Mouse (Mus musculus) kidney, embryonic 14.5 days (tissue): ENCODE results near the gene Tmem131l. TPM values are rescaled to one million over a fixed set of nuclear protein-coding genes. Genes with fewer than 3 reads are reported as not detected.

ENCODE experiments used
- ATAC-seq: fragments of 200-750 bp; cut with Nextera tagmentation; 2 replicates; pipeline ENCODE4 v1.8.0; 2017; ENCODE audit warnings: moderate number of reproducible peaks, mild to moderate bottlenecking, moderate TSS enrichment, moderate library complexity; ENCODE audit not compliant: low FRiP score, low TSS enrichment
- H3K27ac ChIP-seq: fragments of 300-500 bp; sonication (generic); 2 replicates; pipeline ENCODE4 v1.5.1; 2014; ENCODE audit warnings: low read depth, mild to moderate bottlenecking, low read length, moderate library complexity, mixed read lengths
- H3K27me3 ChIP-seq: fragments of 300-500 bp; sonication (generic); 2 replicates; pipeline ENCODE4 v1.6.1; 2014; ENCODE audit warnings: mild to moderate bottlenecking, low read length; ENCODE audit not compliant: control insufficient read depth, insufficient read depth
- H3K36me3 ChIP-seq: fragments of 300-500 bp; sonication (generic); 2 replicates; pipeline ENCODE4 v1.6.1; 2014; ENCODE audit warnings: low read length, mixed read lengths; ENCODE audit not compliant: control insufficient read depth, insufficient read depth
- H3K4me1 ChIP-seq: fragments of 300-500 bp; sonication (generic); 2 replicates; pipeline ENCODE4 v1.6.1; 2014; ENCODE audit warnings: low read length, mixed read lengths; ENCODE audit not compliant: control insufficient read depth, insufficient read depth
- H3K4me2 ChIP-seq: fragments of 300-500 bp; sonication (generic); replicated peaks from 2 replicates; pipeline ENCODE4 v1.6.1; 2014; ENCODE audit warnings: low read depth, mild to moderate bottlenecking, low read length
- H3K4me3 ChIP-seq: fragments of 300-500 bp; sonication (generic); 2 replicates; pipeline ENCODE4 v1.5.1; 2014; ENCODE audit warnings: mild to moderate bottlenecking, low read length
- H3K9ac ChIP-seq: fragments of 300-500 bp; sonication (generic); 2 replicates; pipeline ENCODE4 v1.6.1; 2014; ENCODE audit warnings: low read depth, mild to moderate bottlenecking, low read length, moderate library complexity
- H3K9me3 ChIP-seq: fragments of 300-500 bp; sonication (generic); 2 replicates; pipeline ENCODE4 v1.6.1; 2016; ENCODE audit warnings: low read length; ENCODE audit not compliant: control insufficient read depth
- WGBS: fragments of 180-500 bp; shearing (Covaris S2); extraction: QIAGEN DNeasy Blood & Tissue Kit; methylation state at CpG from one replicate; pipeline ENCODE4 v1.1.7; 2014; 5-methylcytosine and 5-hydroxymethylcytosine counted together
- polyA plus RNA-seq: library from polyadenylated mRNA; unstranded; fragments of >200 nt; fragmentation: Nextera tagmentation; extraction: Ambion mirVana; gene quantifications from 2 replicates; pipeline ENCODE4 v1.2.1, GENCODE M21; 2014

The Tmem131l gene
- polyA plus RNA-seq, 1 experiment from 2014 or later, result 45.3 TPM

- no peak overlapping the region for H3K9ac ChIP-seq
- no peaks in the 10 kb centered on the region for H3K27me3 ChIP-seq
- 81% methylated on average over 14 of the region's 14 CpGs for WGBS
- H3K36me3 ChIP-seq, result peaks cover 79% of the 10 kb centered on the region
- no peaks in the 10 kb centered on the region for H3K9me3 ChIP-seq
- no peak overlapping the region for H3K27ac ChIP-seq
- H3K4me3 ChIP-seq, result no peak overlapping the region
- 0 out of 2 replicates have a peak, but pooled peaks have one; percentile 21 for ATAC-seq
- H3K4me1 ChIP-seq, result no peaks in the 10 kb centered on the region
- H3K4me2 ChIP-seq, result no peak overlapping the region
Measured at GRCm38 (mm10) chr3:83904176-83904958, 135.6 kb downstream of the Tmem131l start.

- peaks cover 87% of the 10 kb centered on the region for H3K36me3 ChIP-seq
- H3K4me1 ChIP-seq, result no peaks in the 10 kb centered on the region
- no peaks in the 10 kb centered on the region for H3K27me3 ChIP-seq
- 93% methylated on average over 5 of the region's 5 CpGs for WGBS
- no peak overlapping the region for H3K4me2 ChIP-seq
- no peak for ATAC-seq
- H3K27ac ChIP-seq, result no peak overlapping the region
- H3K9ac ChIP-seq, result no peak overlapping the region
- H3K4me3 ChIP-seq, result no peak overlapping the region
- H3K9me3 ChIP-seq, result no peaks in the 10 kb centered on the region
Measured at GRCm38 (mm10) chr3:83902943-83903342, 137.0 kb downstream of the Tmem131l start.

GRCm38 (mm10) chr3:83902459-83902858 lies 137.5 kb downstream of the Tmem131l start:
- Histone ChIP-seq H3K4me1 (no peaks in the 10 kb centered on the region), H3K4me3 (no peak overlapping the region), H3K36me3 (peaks cover 87% of the 10 kb centered on the region), H3K9ac (no peak overlapping the region), H3K27ac (no peak overlapping the region), H3K9me3 (no peaks in the 10 kb centered on the region), H3K27me3 (no peaks in the 10 kb centered on the region), H3K4me2 (no peak overlapping the region)
- ATAC-seq, result no peak
- WGBS, result 86% methylated on average over 8 of the region's 8 CpGs

GRCm38 (mm10) chr3:83900756-83901373 lies 139.1 kb downstream of the Tmem131l start:
- WGBS, result 74% methylated on average over 12 of the region's 12 CpGs
- no peak overlapping the region for H3K9ac ChIP-seq
- H3K27ac ChIP-seq, result no peak overlapping the region
- H3K4me2 ChIP-seq, result no peak overlapping the region
- no peak for ATAC-seq
- H3K4me3 ChIP-seq, result no peak overlapping the region
- H3K9me3 ChIP-seq, result no peaks in the 10 kb centered on the region
- no peaks in the 10 kb centered on the region for H3K27me3 ChIP-seq
- no peaks in the 10 kb centered on the region for H3K4me1 ChIP-seq
- peaks cover 76% of the 10 kb centered on the region for H3K36me3 ChIP-seq

- Histone ChIP-seq H3K27ac (no peak overlapping the region), H3K9me3 (no peaks in the 10 kb centered on the region), H3K4me2 (no peak overlapping the region), H3K4me1 (no peaks in the 10 kb centered on the region), H3K27me3 (no peaks in the 10 kb centered on the region), H3K9ac (no peak overlapping the region), H3K4me3 (no peak overlapping the region), H3K36me3 (peaks cover 63% of the 10 kb centered on the region)
- peak; percentile 12; the same call in 1 of the 2 replicates for ATAC-seq
- 44% methylated on average over 8 of the region's 8 CpGs for WGBS
Measured at GRCm38 (mm10) chr3:83899556-83899955, 140.4 kb downstream of the Tmem131l start.

- Histone ChIP-seq H3K36me3 (peaks cover 52% of the 10 kb centered on the region), H3K9ac (no peak overlapping the region), H3K4me1 (no peaks in the 10 kb centered on the region), H3K27me3 (no peaks in the 10 kb centered on the region), H3K27ac (no peak overlapping the region), H3K4me3 (no peak overlapping the region), H3K4me2 (no peak overlapping the region), H3K9me3 (no peaks in the 10 kb centered on the region)
- WGBS, result 96% methylated on average over 9 of the region's 9 CpGs
- no peak for ATAC-seq
Measured at GRCm38 (mm10) chr3:83898246-83898645, 141.7 kb downstream of the Tmem131l start.

GRCm38 (mm10) chr3:83895811-83896210 lies 144.2 kb downstream of the Tmem131l start:
- H3K27me3 ChIP-seq, result no peaks in the 10 kb centered on the region
- H3K9ac ChIP-seq, result no peak overlapping the region
- H3K27ac ChIP-seq, result no peak overlapping the region
- 30% methylated on average over 3 of the region's 3 CpGs for WGBS
- H3K36me3 ChIP-seq, result peaks cover 29% of the 10 kb centered on the region
- no peak for ATAC-seq
- no peak overlapping the region for H3K4me2 ChIP-seq
- no peaks in the 10 kb centered on the region for H3K9me3 ChIP-seq
- H3K4me1 ChIP-seq, result no peaks in the 10 kb centered on the region
- no peak overlapping the region for H3K4me3 ChIP-seq

- WGBS, result 89% methylated on average over 5 of the region's 5 CpGs
- no peaks in the 10 kb centered on the region for H3K27me3 ChIP-seq
- no peak for ATAC-seq
- H3K36me3 ChIP-seq, result peaks cover 22% of the 10 kb centered on the region
- H3K4me3 ChIP-seq, result no peak overlapping the region
- H3K27ac ChIP-seq, result no peak overlapping the region
- no peak overlapping the region for H3K4me2 ChIP-seq
- H3K9me3 ChIP-seq, result no peaks in the 10 kb centered on the region
- no peaks in the 10 kb centered on the region for H3K4me1 ChIP-seq
- no peak overlapping the region for H3K9ac ChIP-seq
Measured at GRCm38 (mm10) chr3:83895111-83895510, 144.9 kb downstream of the Tmem131l start.

- no peak overlapping the region for H3K9ac ChIP-seq
- no peaks in the 10 kb centered on the region for H3K36me3 ChIP-seq
- H3K9me3 ChIP-seq, result no peaks in the 10 kb centered on the region
- H3K4me2 ChIP-seq, result no peak overlapping the region
- 84% methylated on average over 2 of the region's 2 CpGs for WGBS
- no peaks in the 10 kb centered on the region for H3K4me1 ChIP-seq
- H3K4me3 ChIP-seq, result no peak overlapping the region
- H3K27me3 ChIP-seq, result no peaks in the 10 kb centered on the region
- H3K27ac ChIP-seq, result no peak overlapping the region
- no peak for ATAC-seq
Measured at GRCm38 (mm10) chr3:83885163-83885562, 154.8 kb downstream of the Tmem131l start.
